Mouse (Mus musculus) forebrain, embryonic 11.5 days (tissue): ENCODE data around the gene Olfr571. TPM values are rescaled to one million over a fixed set of nuclear protein-coding genes. Genes with fewer than 3 reads are reported as not detected.

ENCODE experiments used
- polyA plus RNA-seq: library from polyadenylated mRNA; unstranded; fragments of >200 nt; fragmentation: Nextera tagmentation; extraction: Ambion mirVana; gene quantifications from 2 replicates; pipeline ENCODE4 v1.2.1, GENCODE M21; 2014

Olfr571 gene
- polyA plus RNA-seq, 1 experiment from 2014 or later: 0.19 TPM

Other genes with a start within 250 kb of the Olfr571 start
- 11.0 and 12.0 TPM in 2 replicates for gene Trim68, start 230.2 kb downstream of the Olfr571 start, polyA plus RNA-seq
- gene Olfr557, start 221.6 kb downstream of the Olfr571 start, polyA plus RNA-seq: not detected in 2 replicates
- not detected in 2 replicates for gene Olfr558, start 215.3 kb downstream of the Olfr571 start, polyA plus RNA-seq
- gene Olfr33, start 198.5 kb downstream of the Olfr571 start, polyA plus RNA-seq: not detected in 2 replicates
- not detected in 2 replicates for gene Olfr559, start 190.0 kb downstream of the Olfr571 start, polyA plus RNA-seq
- not detected in 2 replicates for gene Olfr560, start 158.2 kb downstream of the Olfr571 start, polyA plus RNA-seq
- gene Olfr78, start 158.1 kb downstream of the Olfr571 start, polyA plus RNA-seq: not detected in 2 replicates
- gene Olfr561, start 146.3 kb downstream of the Olfr571 start, polyA plus RNA-seq: not detected in 2 replicates
- gene Olfr564, start 114.1 kb downstream of the Olfr571 start, polyA plus RNA-seq: not detected in 2 replicates
- gene Olfr566, start 58.8 kb downstream of the Olfr571 start, polyA plus RNA-seq: not detected in 2 replicates
- gene Olfr568, start 40.4 kb downstream of the Olfr571 start, polyA plus RNA-seq: not detected in 2 replicates
- gene Olfr569, start 26.7 kb downstream of the Olfr571 start, polyA plus RNA-seq: not detected in 2 replicates
- not detected in 2 replicates for gene Olfr570, start 23.0 kb downstream of the Olfr571 start, polyA plus RNA-seq
- not detected in 2 replicates for gene Olfr572, start 6.9 kb upstream of the Olfr571 start, polyA plus RNA-seq
- gene Olfr573-ps1, start 25.0 kb upstream of the Olfr571 start, polyA plus RNA-seq: not detected in 2 replicates
- not detected in 2 replicates for gene Olfr574, start 30.9 kb upstream of the Olfr571 start, polyA plus RNA-seq
- gene Olfr575, start 41.2 kb upstream of the Olfr571 start, polyA plus RNA-seq: not detected in 2 replicates
- gene Olfr576, start 45.1 kb upstream of the Olfr571 start, polyA plus RNA-seq: not detected in 2 replicates
- not detected in 2 replicates for gene Olfr577, start 58.4 kb upstream of the Olfr571 start, polyA plus RNA-seq
- not detected in 2 replicates for gene Olfr578, start 71.8 kb upstream of the Olfr571 start, polyA plus RNA-seq
- gene Olfr582, start 120.5 kb upstream of the Olfr571 start, polyA plus RNA-seq: not detected in 2 replicates
- not detected in 2 replicates for gene Olfr583, start 133.8 kb upstream of the Olfr571 start, polyA plus RNA-seq
- not detected in 2 replicates for gene Olfr584, start 164.3 kb upstream of the Olfr571 start, polyA plus RNA-seq
- gene Olfr585, start 180.2 kb upstream of the Olfr571 start, polyA plus RNA-seq: not detected in 2 replicates
- not detected in 2 replicates for gene Olfr586, start 208.1 kb upstream of the Olfr571 start, polyA plus RNA-seq
- not detected in 2 replicates for gene Olfr588-ps1, start 223.3 kb upstream of the Olfr571 start, polyA plus RNA-seq
- not detected in 2 replicates for gene Olfr589, start 238.8 kb upstream of the Olfr571 start, polyA plus RNA-seq